Mouse (Mus musculus): ENCODE measurements around the gene Rcn3.

- TF ChIP-seq CTCF (IDR thresholded peaks at IDR 0.05; ENCODE audit: borderline replicate concordance, insufficient read depth, low read depth, low read length): no peak
- TF ChIP-seq POLR2A (IDR thresholded peaks at IDR 0.05; ENCODE audit: borderline replicate concordance, insufficient read depth, low read length): no peak
Observed at GRCm38 (mm10) chr7:45126844-45127699, 35.1 kb upstream of the Rcn3 start.
